Mouse (Mus musculus): ENCODE measurements at regions not wholly inside any gene's neighbourhood (a gene's known extent, or its start where the extent isn't known, plus 50 kb on each side); places are given as distances from the start of the nearest gene placed in this dataset.

DNA sequence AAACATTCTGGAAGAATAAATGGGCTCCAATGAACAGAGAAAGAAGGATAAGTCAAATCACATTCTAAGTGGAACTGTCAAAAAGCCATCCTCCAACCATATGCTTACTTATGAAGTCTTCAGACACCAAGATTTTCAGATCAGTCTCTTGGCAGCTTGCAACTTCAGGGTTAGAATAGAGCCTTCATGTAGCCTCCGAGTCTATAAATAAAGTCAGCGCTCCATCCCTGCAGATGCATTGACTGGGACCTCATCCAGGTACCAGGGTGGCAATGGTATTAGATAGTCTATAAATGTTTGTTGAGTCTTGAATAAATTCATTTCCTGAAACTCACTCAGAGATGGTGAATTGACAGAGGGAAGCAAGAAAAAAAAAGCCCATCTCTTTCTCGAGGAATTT lies 107.2 kb upstream of the Eepd1 start:
- DNase-seq, result no peak

DNA sequence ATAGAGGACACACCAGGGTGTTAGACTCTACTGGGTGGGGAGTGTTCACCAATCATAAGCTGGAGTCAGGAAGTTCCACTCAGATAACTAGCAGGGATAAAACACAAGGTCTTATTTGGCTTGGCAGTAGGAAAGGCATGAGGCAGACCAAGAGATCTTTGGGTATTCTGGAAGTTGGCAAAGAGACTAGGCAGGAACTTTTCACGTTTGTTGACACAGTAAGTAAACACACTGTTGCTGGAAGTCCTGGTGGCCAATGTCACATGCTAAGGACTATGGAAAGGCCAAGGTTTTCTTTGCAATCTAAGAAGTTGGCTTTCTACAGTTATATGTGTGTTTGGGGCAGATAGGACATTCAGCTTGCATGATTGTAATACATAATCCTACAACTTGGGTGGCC lies 105.1 kb upstream of the Eepd1 start:
- no peak for DNase-seq

DNA sequence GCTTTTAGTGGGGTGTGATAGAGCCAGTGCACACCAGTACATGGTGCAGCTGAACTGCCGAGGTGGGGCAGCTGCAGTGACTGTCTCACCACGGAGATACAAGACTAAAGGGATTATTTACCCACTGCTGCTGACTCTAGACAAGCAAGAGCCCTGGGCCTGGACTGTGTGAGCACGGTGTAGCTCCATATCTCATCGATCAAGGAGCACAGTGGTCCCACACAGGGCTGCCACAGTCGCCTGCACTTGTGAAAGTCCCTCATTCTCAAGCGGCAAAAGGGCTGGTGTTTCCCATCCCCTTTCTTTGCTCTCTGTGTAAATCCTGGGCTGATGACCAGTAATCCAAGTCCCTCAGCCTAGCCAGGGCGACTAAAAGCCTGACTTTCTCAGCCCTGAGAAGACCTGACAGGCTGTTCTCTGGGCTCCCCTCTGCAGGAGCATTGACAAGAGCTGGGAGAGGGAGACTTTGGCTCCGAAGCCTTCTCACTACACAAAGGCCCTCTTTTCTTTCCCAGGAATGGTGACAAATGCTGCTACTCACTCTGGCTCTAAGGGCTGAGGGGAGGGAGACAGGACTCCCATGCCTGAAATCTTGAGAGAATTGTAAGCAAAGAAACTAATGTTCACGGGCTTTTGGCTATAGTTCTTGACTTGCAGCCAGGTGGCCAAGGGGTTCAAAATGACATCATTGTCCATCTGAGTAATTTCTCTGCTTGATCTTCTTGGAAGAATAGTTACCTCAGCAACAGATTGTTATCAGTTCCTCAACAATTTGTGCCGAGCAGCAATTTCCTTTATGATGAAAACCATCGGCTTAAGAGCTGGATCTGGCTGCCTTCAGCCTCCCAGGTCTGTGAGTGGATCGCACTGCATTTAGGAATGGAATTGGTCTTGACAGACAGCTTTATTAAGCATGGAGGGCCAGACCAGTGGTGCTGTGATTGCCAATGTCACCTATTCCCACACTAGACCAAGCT lies 103.3 kb upstream of the Eepd1 start:
- peak; percentile 1 for DNase-seq

DNA sequence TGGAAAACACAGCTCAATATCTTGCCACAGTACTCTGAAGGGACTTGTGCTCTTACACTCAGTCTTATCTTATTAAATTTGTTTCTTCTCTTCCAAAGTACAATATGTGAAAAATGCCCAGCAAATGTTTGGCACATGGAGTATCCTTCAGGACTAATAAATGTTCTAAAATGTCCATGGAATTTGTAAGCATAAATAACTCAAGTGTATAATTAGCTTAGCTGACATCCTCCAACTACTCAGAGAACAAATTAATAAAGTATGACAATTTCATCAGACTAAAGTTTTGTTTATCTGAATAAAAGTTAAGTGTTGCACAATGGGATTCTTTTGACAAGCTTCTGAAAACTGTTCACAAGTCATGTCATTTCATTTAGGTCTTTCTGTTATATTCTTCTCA lies 96.0 kb upstream of the Eepd1 start:
- no peak for DNase-seq

DNA sequence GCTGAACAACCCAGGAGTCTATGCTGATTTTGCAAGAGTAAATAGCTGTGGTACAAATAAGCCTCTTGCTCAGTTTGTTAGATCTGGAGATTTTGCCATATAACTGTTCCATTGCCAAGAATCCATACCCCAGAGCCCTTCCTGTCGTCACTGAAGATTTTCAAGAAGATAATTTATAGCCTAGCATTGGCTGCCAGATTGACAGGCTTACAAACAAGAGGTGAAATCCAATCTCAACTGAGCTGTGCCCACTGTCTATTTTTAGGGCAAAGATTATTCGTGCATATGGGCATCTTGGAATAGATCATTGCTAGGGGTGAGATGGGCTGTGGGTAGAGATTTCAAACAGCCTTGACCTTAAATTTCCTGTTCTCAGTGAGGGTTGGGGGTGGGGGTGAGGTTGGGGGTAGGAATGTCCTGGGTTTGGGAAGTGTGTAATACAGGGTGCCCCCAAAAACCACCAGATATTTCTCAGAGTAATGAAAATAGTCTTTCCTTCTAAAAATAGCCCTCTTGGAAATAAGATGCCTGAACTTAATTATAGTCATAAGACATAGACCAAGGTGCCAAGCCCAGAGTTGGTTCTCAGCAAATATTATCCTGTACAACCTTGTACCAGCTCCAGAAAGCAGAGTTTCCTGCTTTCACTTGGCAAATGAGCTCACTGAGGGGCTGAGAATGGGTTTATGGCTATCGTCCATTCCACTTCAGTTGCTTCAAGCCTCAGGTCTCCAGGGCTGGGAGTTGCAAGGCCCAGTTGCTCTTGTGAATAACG lies 93.3 kb upstream of the Eepd1 start:
- DNase-seq, result no peak

DNA sequence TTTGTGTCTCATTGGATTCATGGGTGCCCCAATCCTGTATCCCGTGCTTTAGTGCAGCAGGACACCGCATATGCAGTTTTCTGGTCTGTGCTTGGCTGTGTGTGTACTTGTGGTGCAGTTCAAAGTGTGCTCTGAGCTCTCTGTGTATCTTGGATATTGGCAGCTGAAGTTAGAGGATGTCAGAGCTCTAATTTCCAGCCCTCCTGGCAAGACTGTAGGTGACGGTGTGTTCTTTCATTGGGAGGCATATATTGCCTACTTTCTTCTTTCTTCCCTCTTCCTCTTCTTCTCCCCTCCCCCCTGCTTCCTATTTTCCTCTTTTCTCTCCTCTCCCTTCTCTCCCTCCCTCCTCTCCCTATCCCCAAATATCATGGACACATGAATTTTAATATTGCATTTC lies 92.0 kb upstream of the Eepd1 start:
- no peak for DNase-seq

DNA sequence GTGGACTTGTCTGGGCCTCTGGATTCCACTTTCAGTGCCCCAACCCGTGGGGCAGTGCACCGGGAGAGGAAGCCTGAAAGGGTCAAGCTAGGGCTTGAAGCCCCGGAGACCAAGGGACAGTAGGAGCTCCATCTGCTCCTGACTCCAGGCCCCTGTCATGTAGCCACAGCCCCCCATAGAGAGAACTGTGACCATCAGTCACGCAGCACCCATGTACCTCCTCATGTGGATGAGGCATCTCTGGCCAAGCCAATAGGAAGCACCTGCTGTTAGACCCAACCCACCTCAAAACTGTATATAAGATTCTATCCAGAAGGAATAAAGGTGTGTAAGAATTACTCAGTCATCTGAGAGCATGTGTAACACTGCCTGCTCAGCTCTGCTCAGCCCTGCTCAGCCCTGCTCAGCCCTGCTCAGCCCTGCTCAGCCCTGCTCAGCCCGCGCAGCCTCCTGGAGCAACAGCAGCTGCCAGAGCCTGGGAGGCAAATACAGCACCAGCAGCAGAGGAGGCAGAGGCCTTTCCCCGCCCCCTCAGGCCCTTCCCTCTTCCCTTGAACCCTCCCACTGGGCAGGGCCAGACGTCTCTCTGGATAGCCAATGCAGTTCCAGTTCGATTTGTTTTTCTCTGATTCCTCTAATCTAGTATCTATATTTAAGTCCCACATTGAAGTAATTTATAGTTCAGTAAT lies 80.6 kb upstream of the Eepd1 start:
- no peak for DNase-seq

DNA sequence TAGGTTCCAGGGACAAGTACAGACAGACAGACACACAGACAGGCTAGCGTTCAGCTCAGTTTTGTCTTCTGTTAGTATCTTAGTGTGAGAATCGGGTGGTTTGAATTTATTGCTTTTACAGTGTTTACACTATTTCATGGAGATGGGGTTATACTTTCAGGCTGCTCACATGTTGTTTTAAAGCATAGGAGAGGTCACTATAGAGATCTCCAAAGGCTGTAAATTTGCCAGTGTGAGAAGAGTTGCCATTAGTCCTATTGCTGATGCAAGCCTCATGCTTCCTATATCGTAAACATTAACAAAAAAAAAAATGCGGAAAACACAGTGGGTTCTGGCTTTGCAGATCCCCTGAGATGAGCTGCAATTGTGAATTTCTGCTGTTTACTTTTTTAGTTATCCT lies 75.5 kb upstream of the Eepd1 start:
- DNase-seq, result no peak

DNA sequence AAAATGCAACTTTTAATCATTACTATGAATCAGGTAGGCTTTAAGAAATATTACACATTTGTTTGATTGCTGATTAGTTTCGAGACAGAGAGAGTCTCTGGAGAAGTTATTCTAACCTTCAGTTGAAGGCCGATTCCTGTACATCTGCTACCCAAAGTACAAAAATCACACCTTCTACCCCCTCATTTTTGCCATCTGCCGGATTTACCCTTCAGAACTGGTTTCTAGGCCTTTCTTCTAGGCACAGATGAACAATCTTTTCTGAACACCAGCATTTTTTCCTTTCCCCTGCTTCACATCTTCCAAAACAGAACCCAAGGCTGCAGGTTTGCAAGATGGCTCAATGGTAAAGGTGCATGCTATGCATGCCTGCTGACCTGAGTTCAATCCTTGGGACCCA lies 72.8 kb upstream of the Eepd1 start:
- no peak for DNase-seq

DNA sequence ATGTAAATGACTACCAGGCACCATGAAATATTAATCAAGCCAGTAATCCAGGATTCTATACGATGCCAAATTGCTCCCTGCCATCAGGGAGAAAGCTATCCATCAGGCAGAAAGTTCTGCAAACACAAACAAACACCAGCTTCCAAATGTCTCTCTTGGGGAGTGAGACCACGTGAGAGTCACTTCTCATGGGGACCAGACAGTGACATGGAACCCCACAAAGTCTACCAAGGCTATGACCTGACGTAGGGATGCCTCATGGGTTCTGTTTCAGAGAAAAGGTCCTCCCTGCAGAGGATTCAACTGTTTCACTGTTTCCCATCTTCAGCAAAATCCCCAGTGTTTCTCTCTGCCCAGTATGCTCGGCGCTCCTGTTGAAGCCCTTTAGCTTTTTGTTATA lies 71.6 kb upstream of the Eepd1 start:
- DNase-seq, result no peak

DNA sequence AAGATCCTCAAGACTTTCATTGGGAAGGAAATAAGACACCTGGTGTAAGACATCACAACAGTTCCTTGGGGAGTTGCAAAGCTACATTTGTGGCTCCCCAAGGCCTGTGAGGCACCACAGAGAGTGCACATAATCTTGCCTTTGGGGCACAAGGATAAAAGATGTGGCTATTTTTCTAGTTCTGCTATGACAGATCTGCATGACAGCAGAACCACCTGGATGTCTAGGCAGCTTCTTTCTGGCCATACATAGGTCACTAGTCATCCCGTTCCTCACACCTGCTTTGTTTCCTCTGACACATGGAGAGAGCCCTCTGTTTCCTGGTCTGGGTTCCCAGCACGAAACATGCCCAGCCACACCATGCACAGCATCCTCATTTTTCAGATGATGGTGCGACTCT lies 67.5 kb upstream of the Eepd1 start:
- no peak for DNase-seq

DNA sequence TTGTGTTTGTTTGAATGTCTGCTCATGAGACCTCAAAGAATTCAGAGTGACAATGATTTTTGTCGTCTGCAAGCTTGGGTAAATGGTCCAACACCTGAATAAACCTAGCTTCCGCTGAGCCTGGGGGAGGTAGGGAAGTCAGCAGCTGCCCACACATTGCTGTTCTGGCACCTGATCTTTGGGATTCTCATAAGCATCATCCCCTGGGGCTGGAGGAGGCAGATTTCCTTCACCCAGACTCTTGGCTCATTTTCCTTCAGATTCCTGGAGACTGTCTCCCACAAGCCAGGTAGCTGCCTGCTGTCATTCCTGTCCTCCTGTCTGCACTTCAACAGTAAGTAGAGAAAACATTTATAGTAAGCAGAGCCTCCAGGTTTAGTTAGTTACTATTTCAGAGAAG lies 67.0 kb upstream of the Eepd1 start:
- DNase-seq, result no peak

DNA sequence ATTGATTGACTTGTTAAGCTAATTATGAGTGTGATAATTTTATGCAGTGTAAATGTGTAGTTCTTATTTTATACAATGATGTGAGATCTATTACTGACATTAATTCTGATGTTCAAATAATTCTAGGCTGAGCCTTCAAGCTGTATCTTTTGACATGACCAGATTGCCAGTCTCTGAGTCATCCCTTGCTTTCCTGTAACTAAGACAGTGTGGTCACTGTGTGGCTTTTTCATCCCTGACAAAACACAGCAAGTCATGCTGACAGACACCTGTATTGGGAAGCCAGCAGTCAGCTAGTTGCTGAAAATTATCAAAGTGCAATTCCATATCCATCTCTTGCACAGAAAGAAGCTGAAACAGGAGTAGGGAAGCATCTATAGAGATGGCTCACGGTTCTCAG lies 54.4 kb upstream of the Eepd1 start:
- DNase-seq, result no peak

DNA sequence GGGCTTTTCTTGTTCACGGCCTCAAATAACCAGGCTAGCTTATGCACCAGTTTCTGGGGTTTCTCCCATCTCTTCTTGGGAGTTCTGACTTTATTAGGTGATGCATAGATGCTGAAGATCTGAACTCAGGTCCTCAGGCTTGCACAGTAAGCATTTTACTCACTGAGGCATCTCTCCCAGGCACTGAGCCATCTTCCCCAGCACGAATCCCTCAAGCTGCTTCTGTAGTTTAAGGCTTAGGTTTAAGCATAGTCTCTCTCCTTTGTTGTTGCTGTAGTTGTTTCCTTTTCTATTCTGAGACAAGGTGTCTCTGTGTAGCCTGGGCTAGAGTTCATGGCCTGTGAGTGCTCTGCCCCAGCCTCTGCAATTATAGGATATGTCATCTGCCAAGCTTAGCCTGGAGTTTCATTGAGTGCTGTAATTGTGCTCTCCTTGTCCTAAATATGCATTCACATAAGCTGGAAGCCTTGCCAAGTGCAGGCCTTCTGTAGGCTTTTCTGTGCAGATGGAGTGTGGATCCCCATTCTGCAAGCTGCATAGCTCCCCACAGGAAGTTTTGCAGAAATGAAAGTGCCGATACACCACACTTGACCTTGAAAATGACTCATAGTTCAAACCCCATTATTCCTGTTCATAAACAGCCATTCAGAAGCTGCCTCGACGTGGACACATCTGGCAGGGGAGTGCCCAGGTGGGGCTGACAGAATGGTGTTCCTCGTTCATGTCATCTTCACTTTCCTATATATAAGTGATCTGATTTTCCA lies 51.7 kb upstream of the Eepd1 start:
- DNase-seq, result no peak

Measured in cerebellum, adult 9-10 months (tissue).